Mouse (Mus musculus): ENCODE data around the gene Ephb2. TPM values are rescaled to one million over a fixed set of nuclear protein-coding genes. Genes with fewer than 3 reads are reported as not detected.

Ephb2 gene
- polyA plus RNA-seq, 1 experiment from 2014 or later = 0.36 TPM

DNA sequence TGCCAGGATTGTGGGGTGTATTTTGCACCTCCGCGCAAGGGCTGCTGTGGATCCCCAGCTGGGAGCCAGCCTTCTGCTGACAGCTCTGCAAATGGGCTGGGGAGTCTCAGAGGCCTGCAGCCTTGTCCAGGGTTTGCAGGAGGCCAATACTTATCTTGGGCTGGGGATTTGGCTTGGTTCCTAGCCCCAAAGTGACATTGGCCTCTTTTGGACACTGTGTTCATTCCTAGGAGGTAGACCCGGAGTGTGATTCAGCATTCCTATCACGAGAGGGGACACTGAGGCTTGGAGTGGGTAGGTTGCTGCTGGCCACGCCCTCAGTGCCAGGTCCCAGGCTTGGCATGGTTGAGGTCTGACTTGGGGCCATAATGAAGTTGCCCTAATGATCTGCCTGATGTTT, 94.8 kb downstream of the Ephb2 start:
- H3K9ac ChIP-seq = no peak overlapping the region
- no peak for DNase-seq
- no peaks in the 10 kb centered on the region for H3K9me3 ChIP-seq (replicated peaks)
- H3K27me3 ChIP-seq = no peaks in the 10 kb centered on the region
- peaks cover 5% of the 10 kb centered on the region; the same call in 1 of the 2 replicates for H3K4me1 ChIP-seq (replicated peaks)
- H3K36me3 ChIP-seq = no peaks in the 10 kb centered on the region
- 71% methylated on average over 5 of the region's 5 CpGs for WGBS (ENCODE audit: insufficient replicate concordance)
- no peak overlapping the region for H3K4me2 ChIP-seq
- no peak for ATAC-seq (ENCODE audit: low read depth)
- no peak overlapping the region for H3K4me3 ChIP-seq (replicated peaks)
- H3K27ac ChIP-seq = no peak overlapping the region

DNA sequence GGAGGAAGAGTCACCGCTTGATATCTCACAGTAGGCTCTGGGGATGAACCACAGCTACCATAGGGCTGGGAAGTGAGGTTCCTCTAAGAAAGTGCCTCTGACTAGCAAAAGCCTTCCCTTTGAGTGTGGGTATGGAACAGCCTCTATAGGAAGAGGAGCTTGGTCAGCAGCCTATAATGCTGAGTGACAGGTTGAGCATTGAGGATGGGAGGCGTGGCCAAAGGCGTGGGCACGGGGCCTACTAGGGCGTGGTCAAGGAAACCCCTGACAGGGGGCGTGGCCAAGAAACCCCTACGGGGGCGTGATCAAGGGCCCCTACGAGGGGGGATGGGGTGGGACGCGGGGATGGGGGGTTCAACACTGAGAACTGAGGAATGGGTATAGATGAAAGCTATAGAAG, 96.6 kb downstream of the Ephb2 start:
- H3K27ac ChIP-seq = no peak overlapping the region
- H3K27me3 ChIP-seq = no peaks in the 10 kb centered on the region
- DNase-seq (no peak), ATAC-seq (ENCODE audit: low read depth) (no peak)
- H3K4me3 ChIP-seq (replicated peaks) = no peak overlapping the region
- H3K9me3 ChIP-seq (replicated peaks) = no peaks in the 10 kb centered on the region
- no peak overlapping the region for H3K4me2 ChIP-seq
- peaks cover 5% of the 10 kb centered on the region; the same call in 1 of the 2 replicates for H3K4me1 ChIP-seq (replicated peaks)
- 16% methylated on average over 11 of the region's 11 CpGs for WGBS (ENCODE audit: insufficient replicate concordance)
- no peak overlapping the region for H3K9ac ChIP-seq
- no peaks in the 10 kb centered on the region for H3K36me3 ChIP-seq

DNA sequence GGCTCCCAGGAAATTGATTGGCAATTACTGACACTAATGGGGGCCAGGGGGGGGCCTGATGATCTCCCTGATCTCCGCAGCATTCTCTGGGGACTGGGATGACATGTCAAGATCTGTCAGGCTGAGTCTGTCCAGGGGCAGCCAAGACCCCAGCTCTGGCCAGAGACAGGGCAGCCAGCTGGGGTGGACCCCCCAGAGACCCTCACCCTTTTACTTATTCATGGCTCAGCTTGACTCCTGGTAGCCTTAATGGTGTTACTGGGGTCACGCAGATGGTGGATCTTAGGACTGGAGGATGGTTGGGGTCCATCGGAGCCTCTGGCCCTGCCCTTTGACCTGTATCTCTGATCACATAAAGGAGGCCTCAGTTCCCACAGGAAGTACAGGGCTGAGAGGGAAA, 97.5 kb downstream of the Ephb2 start:
- Histone ChIP-seq H3K27me3 (no peaks in the 10 kb centered on the region), H3K36me3 (no peaks in the 10 kb centered on the region), H3K27ac (no peak overlapping the region), H3K9ac (no peak overlapping the region), H3K4me3 (replicated peaks) (no peak overlapping the region), H3K9me3 (replicated peaks) (no peaks in the 10 kb centered on the region), H3K4me1 (replicated peaks) (peaks cover 9% of the 10 kb centered on the region; the same call in 1 of the 2 replicates), H3K4me2 (no peak overlapping the region)
- 65% methylated on average over 3 of the region's 3 CpGs for WGBS (ENCODE audit: insufficient replicate concordance)
- no peak for ATAC-seq (ENCODE audit: low read depth)
- no peak for DNase-seq

DNA sequence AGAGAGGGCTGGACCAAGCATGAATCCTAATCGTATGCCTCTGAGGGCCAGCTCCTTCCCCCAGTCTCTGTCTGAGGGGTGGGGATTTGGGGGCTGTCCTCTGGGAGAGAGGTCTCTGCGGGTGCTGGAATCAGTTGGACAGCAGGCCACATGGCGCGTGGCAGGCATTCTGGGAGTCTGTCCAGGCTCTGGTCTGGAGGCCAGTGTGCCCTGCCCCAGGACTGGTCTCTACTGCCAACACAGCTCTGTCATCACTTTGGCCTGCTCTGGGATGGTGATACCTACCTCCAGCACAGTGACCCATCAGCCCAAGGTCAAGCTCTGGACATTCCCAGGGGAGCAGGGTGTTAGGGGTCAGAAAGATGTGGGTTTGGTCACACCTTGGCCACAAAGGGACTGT, 99.9 kb downstream of the Ephb2 start:
- 48% methylated on average over 4 of the region's 4 CpGs for WGBS (ENCODE audit: insufficient replicate concordance)
- Histone ChIP-seq H3K27me3 (no peaks in the 10 kb centered on the region), H3K9ac (no peak overlapping the region), H3K9me3 (replicated peaks) (no peaks in the 10 kb centered on the region), H3K4me1 (replicated peaks) (peaks cover 20% of the 10 kb centered on the region), H3K4me3 (replicated peaks) (no peak overlapping the region), H3K27ac (no peak overlapping the region), H3K4me2 (no peak overlapping the region), H3K36me3 (no peaks in the 10 kb centered on the region)
- ATAC-seq (ENCODE audit: low read depth) (no peak), DNase-seq (no peak)

DNA sequence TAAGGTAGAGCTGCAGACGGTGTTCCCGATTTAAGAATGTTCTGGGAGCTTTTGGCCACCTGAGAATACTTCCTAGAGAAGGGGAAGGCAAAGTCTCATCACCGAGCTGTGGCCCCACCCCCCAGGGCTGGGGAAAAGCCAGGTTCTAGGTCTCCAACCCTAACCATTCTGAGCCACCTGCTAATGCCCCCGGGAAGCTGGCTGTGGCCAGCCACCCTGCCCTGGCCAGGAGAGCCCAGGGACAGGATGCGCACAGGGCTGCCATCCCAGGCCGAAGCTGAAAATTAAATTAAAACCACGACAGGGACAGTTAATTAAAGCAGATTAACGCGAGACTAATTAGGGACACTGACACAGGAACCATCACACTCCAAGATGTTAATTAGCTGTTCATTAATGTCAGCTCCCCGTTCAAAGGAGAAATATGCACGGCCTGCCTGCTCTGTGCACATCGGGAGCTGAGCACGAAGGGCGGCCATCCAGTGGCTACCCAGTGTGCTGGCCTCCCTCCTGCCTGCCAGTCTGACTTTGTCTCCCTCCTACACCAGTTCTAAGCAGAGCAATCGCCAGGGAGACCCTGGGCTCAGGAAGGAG, 101.5 kb downstream of the Ephb2 start:
- Histone ChIP-seq H3K36me3 (no peaks in the 10 kb centered on the region), H3K9ac (no peak overlapping the region), H3K9me3 (replicated peaks) (no peaks in the 10 kb centered on the region), H3K27ac (no peak overlapping the region), H3K4me2 (no peak overlapping the region), H3K27me3 (no peaks in the 10 kb centered on the region), H3K4me3 (replicated peaks) (no peak overlapping the region), H3K4me1 (replicated peaks) (peaks cover 20% of the 10 kb centered on the region)
- ATAC-seq (ENCODE audit: low read depth) = no peak
- WGBS (ENCODE audit: insufficient replicate concordance) = 69% methylated on average over 15 of the region's 15 CpGs
- DNase-seq = no peak

GRCm38 (mm10) chr4:136733217-136733865, 102.4 kb downstream of the Ephb2 start:
- no peak for DNase-seq
- H3K4me2 ChIP-seq = no peak overlapping the region
- H3K27me3 ChIP-seq = no peaks in the 10 kb centered on the region
- no peak overlapping the region for H3K4me3 ChIP-seq (replicated peaks)
- H3K9me3 ChIP-seq (replicated peaks) = no peaks in the 10 kb centered on the region
- WGBS (ENCODE audit: insufficient replicate concordance) = 17% methylated on average over 11 of the region's 11 CpGs
- H3K27ac ChIP-seq = no peak overlapping the region
- H3K36me3 ChIP-seq = no peaks in the 10 kb centered on the region
- ATAC-seq (ENCODE audit: low read depth) = no peak
- H3K9ac ChIP-seq = no peak overlapping the region
- H3K4me1 ChIP-seq (replicated peaks) = peaks cover 15% of the 10 kb centered on the region

DNA sequence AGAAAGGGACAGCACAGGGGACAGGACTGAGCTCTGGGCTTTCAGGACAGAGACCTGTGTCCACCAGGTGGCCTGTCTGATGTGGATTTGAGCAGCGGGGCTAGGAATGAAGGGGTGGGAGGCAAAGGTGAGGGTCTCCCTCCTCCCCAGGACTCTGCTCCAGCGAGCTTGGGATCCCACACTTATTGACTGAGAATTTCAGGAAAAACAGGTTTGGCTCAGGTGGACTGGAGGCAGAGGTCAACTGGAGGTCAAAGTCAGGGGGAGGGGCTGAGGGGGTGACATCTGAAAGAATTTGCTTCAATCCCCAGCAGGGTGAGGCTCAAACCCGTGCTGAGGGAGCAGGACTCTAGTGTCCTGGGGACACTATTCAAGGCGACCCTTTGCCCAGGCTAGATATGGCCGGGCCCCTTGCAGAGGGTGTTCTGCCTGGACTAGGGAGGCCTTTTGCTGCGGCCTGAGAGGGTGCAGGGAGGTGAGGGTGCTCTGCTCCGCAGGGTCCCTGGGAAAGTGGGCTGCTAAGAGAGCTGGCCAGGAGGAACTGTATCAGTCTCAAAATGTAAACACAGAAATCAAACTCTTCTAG, 103.2 kb downstream of the Ephb2 start:
- Histone ChIP-seq H3K27ac (no peak overlapping the region), H3K9me3 (replicated peaks) (no peaks in the 10 kb centered on the region), H3K4me3 (replicated peaks) (no peak overlapping the region), H3K36me3 (no peaks in the 10 kb centered on the region), H3K27me3 (no peaks in the 10 kb centered on the region), H3K4me2 (no peak overlapping the region), H3K4me1 (replicated peaks) (peaks cover 15% of the 10 kb centered on the region), H3K9ac (no peak overlapping the region)
- DNase-seq = no peak
- no peak for ATAC-seq (ENCODE audit: low read depth)
- WGBS (ENCODE audit: insufficient replicate concordance) = 45% methylated on average over 7 of the region's 7 CpGs

DNA sequence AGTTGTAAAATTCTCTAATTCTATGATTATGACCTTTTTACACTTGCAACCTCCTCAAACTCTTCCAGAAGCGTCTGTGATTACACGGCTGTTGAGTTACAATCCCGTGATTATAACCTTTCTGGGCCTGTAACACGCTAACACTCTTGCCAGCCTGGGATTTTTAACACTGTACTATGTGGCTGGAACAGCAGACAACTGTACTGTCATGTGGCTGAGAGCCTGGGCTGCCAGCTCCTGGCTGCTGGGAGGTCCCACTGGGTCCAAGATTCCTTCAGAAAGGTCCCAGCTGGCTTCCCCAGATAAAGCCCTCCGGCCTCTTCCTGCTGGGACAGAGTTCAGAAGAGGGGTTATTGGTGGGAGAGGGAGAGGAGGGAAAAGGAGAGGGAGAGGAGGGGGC, 104.0 kb downstream of the Ephb2 start:
- Histone ChIP-seq H3K4me3 (replicated peaks) (no peak overlapping the region), H3K36me3 (no peaks in the 10 kb centered on the region), H3K9me3 (replicated peaks) (no peaks in the 10 kb centered on the region), H3K4me1 (replicated peaks) (peaks cover 15% of the 10 kb centered on the region), H3K27ac (no peak overlapping the region), H3K9ac (no peak overlapping the region), H3K4me2 (no peak overlapping the region), H3K27me3 (no peaks in the 10 kb centered on the region)
- DNase-seq (no peak), ATAC-seq (ENCODE audit: low read depth) (no peak)
- 62% methylated on average over 5 of the region's 5 CpGs for WGBS (ENCODE audit: insufficient replicate concordance)

DNA sequence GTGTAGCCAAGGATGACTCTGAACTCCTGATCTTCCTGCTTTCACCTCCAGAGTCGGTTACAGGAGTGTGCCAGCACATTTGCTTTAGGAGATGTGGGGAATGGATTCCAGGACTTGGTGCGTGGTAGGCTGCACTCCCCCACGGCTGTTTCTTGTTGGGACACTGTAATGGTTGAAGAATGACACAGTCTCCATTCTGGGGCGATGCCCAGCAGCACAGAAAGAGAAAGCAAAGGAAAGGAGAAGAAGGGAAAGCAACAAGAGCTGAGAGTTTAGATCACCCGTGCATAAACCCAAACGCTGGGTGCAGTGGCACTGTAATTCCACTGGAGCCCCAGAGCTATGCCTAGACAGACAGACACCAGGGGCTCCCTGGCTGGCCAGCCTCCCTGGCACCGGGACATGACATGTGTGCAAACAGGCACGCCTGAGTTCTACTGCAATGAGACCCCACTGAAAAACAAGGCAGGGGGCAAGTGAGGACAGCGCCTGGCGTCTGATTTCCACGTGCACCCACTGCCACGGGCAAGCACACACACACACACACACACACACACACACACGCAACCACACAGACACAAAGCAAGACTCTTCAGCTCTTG, 104.7 kb downstream of the Ephb2 start:
- no peak overlapping the region for H3K27ac ChIP-seq
- H3K36me3 ChIP-seq = no peaks in the 10 kb centered on the region
- no peaks in the 10 kb centered on the region for H3K27me3 ChIP-seq
- DNase-seq (no peak), ATAC-seq (ENCODE audit: low read depth) (no peak)
- no peaks in the 10 kb centered on the region for H3K9me3 ChIP-seq (replicated peaks)
- no peak overlapping the region for H3K4me2 ChIP-seq
- WGBS (ENCODE audit: insufficient replicate concordance) = 75% methylated on average over 13 of the region's 13 CpGs
- peaks cover 15% of the 10 kb centered on the region for H3K4me1 ChIP-seq (replicated peaks)
- H3K9ac ChIP-seq = no peak overlapping the region
- H3K4me3 ChIP-seq (replicated peaks) = no peak overlapping the region

GRCm38 (mm10) chr4:136730501-136730900, 105.3 kb downstream of the Ephb2 start:
- no peak for ATAC-seq (ENCODE audit: low read depth)
- Histone ChIP-seq H3K27ac (no peak overlapping the region), H3K36me3 (no peaks in the 10 kb centered on the region), H3K4me1 (replicated peaks) (peaks cover 15% of the 10 kb centered on the region), H3K9me3 (replicated peaks) (no peaks in the 10 kb centered on the region), H3K27me3 (no peaks in the 10 kb centered on the region), H3K4me3 (replicated peaks) (no peak overlapping the region), H3K4me2 (no peak overlapping the region), H3K9ac (no peak overlapping the region)
- no peak for DNase-seq
- 62% methylated on average over 9 of the region's 9 CpGs for WGBS (ENCODE audit: insufficient replicate concordance)

DNA sequence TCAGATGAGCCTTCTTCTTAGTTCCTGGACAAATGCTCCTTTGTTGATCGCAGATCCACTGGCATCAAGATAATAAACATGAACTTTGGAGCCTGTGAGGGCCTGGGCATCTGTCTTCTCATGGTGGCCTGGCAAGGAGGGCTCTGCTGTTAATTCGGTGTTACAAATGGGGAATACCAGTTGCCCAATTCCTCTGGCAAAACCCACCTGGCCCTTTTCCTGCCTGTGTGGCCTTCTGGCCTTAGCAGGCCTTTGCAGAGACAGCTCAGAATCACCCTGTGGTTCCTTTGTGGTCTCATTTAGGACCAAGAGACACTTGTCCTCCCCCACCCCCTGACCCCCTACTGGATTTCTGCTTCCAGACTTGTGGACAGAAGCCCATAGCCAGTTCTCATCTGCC, 106.2 kb downstream of the Ephb2 start:
- no peak for DNase-seq
- no peak for ATAC-seq (ENCODE audit: low read depth)

More for the DNA sequence above, 106.2 kb downstream of the Ephb2 start:
- Histone ChIP-seq H3K9me3 (replicated peaks) (no peaks in the 10 kb centered on the region), H3K27me3 (no peaks in the 10 kb centered on the region), H3K4me3 (replicated peaks) (no peak overlapping the region), H3K27ac (no peak overlapping the region), H3K9ac (no peak overlapping the region), H3K4me2 (no peak overlapping the region), H3K36me3 (no peaks in the 10 kb centered on the region), H3K4me1 (replicated peaks) (peaks cover 15% of the 10 kb centered on the region)
- 62% methylated on average over 2 of the region's 2 CpGs for WGBS (ENCODE audit: insufficient replicate concordance)
